ENCODE assay signal across 11 mouse cellular contexts in the genomic region with DNA sequence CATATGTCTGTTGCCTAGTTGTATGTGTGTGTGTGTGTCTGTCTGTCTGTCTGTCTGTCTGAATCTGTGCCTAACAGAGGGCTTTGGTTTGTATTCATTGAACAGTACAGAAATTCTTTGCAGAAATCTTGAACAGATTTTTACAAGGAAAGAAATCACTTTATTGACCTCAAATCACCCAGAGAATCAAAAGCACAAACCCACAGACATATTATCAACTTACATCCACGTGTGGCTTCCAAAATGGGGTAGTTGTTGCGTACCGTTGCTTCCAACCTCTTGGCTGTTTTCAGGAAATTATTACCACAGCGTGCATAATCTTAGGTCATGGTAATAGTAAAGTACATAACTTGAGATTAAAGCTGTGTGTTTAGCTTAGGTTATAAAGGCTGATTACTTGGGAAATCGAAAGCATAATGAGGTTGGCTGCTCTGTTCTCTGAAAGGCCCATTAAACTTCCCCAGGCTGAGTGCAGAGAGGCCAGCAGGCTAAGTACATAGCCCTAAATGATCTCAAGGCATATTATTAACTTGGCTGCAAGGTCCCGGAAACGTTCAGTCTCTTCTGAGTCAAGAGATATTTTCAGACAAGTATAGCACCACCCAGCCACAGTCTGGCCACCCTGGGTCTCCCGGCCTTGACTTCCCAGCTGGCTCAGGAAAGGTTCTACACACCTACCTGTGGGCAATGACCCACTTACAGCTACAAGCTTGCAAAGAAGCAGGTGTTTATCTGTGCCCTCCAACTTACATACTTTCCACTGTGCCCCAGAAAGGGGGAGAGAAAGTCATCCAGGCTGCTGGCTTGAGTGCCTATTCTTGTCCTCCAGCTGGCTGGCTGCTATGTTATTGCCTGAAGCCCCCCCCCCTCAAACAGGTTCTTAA. TPM values are rescaled to one million over a fixed set of nuclear protein-coding genes. Genes with fewer than 3 reads are reported as not detected.
DNase-seq lines count a peak whose midpoint lies in the region; ATAC-seq and TF ChIP-seq lines count a peak whose summit lies in the region.
"Had no signal": no experiment of that assay in that cellular context is flagged by ENCODE, and none has a peak within 500 bp of the region (broad histone marks: within the 10 kb centered on the region; RNA-seq: fewer than 3 reads in every experiment).

No protein-coding gene starts in this region.

- no peak overlapping the region for H3K4me3 ChIP-seq in intestine, postnatal 0 days (ENCODE audit: low read depth, low read length)
- H3K4me3 ChIP-seq in liver, postnatal 0 days (ENCODE audit: low read depth, low read length): no peak overlapping the region
- no peak overlapping the region for H3K4me3 ChIP-seq in midbrain, embryonic 10.5 days
- H3K4me3 ChIP-seq: forebrain, embryonic 10.5 days; limb, embryonic 10.5 days had no signal

- H3K9ac ChIP-seq in intestine, postnatal 0 days (ENCODE audit: low read depth, low read length): no peak overlapping the region
- no peak overlapping the region for H3K9ac ChIP-seq in liver, postnatal 0 days (replicated peaks)
- H3K9ac ChIP-seq: hindbrain, embryonic 14.5 days had no signal

- peak; percentile 34 for ATAC-seq in CD4-positive, CD25-positive, alpha-beta regulatory T cell, adult 4 months
- peak; percentile 86 for ATAC-seq in intestine, postnatal 0 days
- ATAC-seq in liver, postnatal 0 days: no peak

- peak overlapping the region; percentile 77 for H3K27ac ChIP-seq in intestine, postnatal 0 days (ENCODE audit: low read depth, low read length)
- no peak overlapping the region for H3K27ac ChIP-seq in liver, postnatal 0 days (ENCODE audit: low read depth)
- H3K27ac ChIP-seq in midbrain, embryonic 10.5 days (replicated peaks): no peak overlapping the region
- H3K27ac ChIP-seq: forebrain, embryonic 10.5 days; hindbrain, embryonic 14.5 days; limb, embryonic 10.5 days had no signal

- no peaks in the 10 kb centered on the region for H3K36me3 ChIP-seq in intestine, postnatal 0 days (ENCODE audit: control insufficient read depth, insufficient read depth)
- H3K36me3 ChIP-seq in liver, postnatal 0 days (replicated peaks; ENCODE audit: insufficient read depth, low read length): no peaks in the 10 kb centered on the region
- H3K36me3 ChIP-seq in midbrain, embryonic 10.5 days: no peaks in the 10 kb centered on the region
- H3K36me3 ChIP-seq: forebrain, embryonic 10.5 days; limb, embryonic 10.5 days had no signal

- no peak for TF ChIP-seq CTCF in intestine, postnatal 0 days (IDR thresholded peaks at IDR 0.05; ENCODE audit: low read depth)
- TF ChIP-seq CTCF in liver, postnatal 0 days (IDR thresholded peaks at IDR 0.05; ENCODE audit: low read depth): no peak

- peak; percentile 29 for DNase-seq in heart, adult 8-10 months (ENCODE audit: low spot score)
- peak; percentile 72 for DNase-seq in skeletal muscle tissue, adult 2 months (ENCODE audit: low read depth, low spot score)
- no peak for DNase-seq in liver, postnatal 0 days
- DNase-seq in ovary, postnatal 10 days (ENCODE audit: low spot score): no peak
- no peak for DNase-seq in midbrain, embryonic 10.5 days (ENCODE audit: low spot score)
- DNase-seq: adrenal gland, postnatal 36 days had no signal

- H3K4me2 ChIP-seq in intestine, postnatal 0 days (replicated peaks; ENCODE audit: low read depth): peak overlapping the region; percentile 14; the same call in 1 of the 2 replicates
- H3K4me2 ChIP-seq in liver, postnatal 0 days (ENCODE audit: low read depth, low read length): no peak overlapping the region
- H3K4me2 ChIP-seq: hindbrain, embryonic 14.5 days had no signal

- H3K4me1 ChIP-seq in intestine, postnatal 0 days (replicated peaks; ENCODE audit: control insufficient read depth, insufficient read depth, low read length): 0 out of 2 replicates have a peak, but pooled peaks cover 5% of the 10 kb centered on the region
- no peaks in the 10 kb centered on the region; the same call in 1 of the 2 replicates for H3K4me1 ChIP-seq in liver, postnatal 0 days (ENCODE audit: insufficient read depth)
- H3K4me1 ChIP-seq in midbrain, embryonic 10.5 days: no peaks in the 10 kb centered on the region
- H3K4me1 ChIP-seq: forebrain, embryonic 10.5 days had no signal

- no peak for TF ChIP-seq EP300 in liver, postnatal 0 days (IDR thresholded peaks at IDR 0.05; ENCODE audit: low read depth)

- no peaks in the 10 kb centered on the region for H3K27me3 ChIP-seq in intestine, postnatal 0 days (replicated peaks; ENCODE audit: control insufficient read depth, insufficient read depth, low read length)
- no peaks in the 10 kb centered on the region for H3K27me3 ChIP-seq in liver, postnatal 0 days (ENCODE audit: insufficient read depth, low read length)
- no peaks in the 10 kb centered on the region for H3K27me3 ChIP-seq in midbrain, embryonic 10.5 days (ENCODE audit: low read depth, poor library complexity, severe bottlenecking)

- 34% methylated on average over 8 of the region's 8 CpGs for WGBS in intestine, postnatal 0 days
- 42% methylated on average over 8 of the region's 8 CpGs for WGBS in liver, postnatal 0 days (ENCODE audit: insufficient replicate concordance)
- 86% methylated on average over 8 of the region's 8 CpGs for WGBS in midbrain, embryonic 10.5 days

- no peaks in the 10 kb centered on the region for H3K9me3 ChIP-seq in intestine, postnatal 0 days (ENCODE audit: control insufficient read depth)
- no peaks in the 10 kb centered on the region for H3K9me3 ChIP-seq in liver, postnatal 0 days (ENCODE audit: low read length)
- H3K9me3 ChIP-seq in midbrain, embryonic 10.5 days (replicated peaks): no peaks in the 10 kb centered on the region
- H3K9me3 ChIP-seq: forebrain, embryonic 10.5 days; limb, embryonic 10.5 days had no signal

RNA-seq across cellular contexts. Expression of a gene that starts 26.9 kb away (rescaled TPM):
- polyA plus RNA-seq in CD4-positive, CD25-positive, alpha-beta regulatory T cell, adult 4 months (2017; shearing (Covaris generic)): 10 to 100 TPM; 59.3 to 94.3 TPM
- 1 to 10 TPM; 4.2 to 6.8 (median 4.6) TPM for total RNA-seq in heart, adult 8-10 months (2022)
- 0.55 and 0.61 TPM in 2 replicates for polyA plus RNA-seq in intestine, postnatal 0 days (2015; fragmentation: Nextera tagmentation; extraction: Ambion mirVana)
- 4.7 and 4.9 TPM in 2 replicates for polyA plus RNA-seq in liver, postnatal 0 days (2015; fragmentation: Nextera tagmentation; extraction: Ambion mirVana)
- 5.5 and 7.8 TPM in 2 replicates for polyA plus RNA-seq in midbrain, embryonic 10.5 days (2016; fragmentation: Nextera tagmentation; extraction: Ambion mirVana)

Comparison
In these comparisons a context has a peak if more than half of its experiments do, and no peak if none do; other contexts are left out.
1. DNase-seq: peak in heart, adult 8-10 months (single experiment) and skeletal muscle tissue, adult 2 months (single experiment); none in liver, postnatal 0 days (single experiment), ovary, postnatal 10 days (single experiment) and midbrain, embryonic 10.5 days (single experiment).